Mouse (Mus musculus): ENCODE measurements around the gene Asic2.
"Not testable (repeated sequence)": the region's sequence is repeated elsewhere in the genome, so short reads cannot be mapped to it uniquely, and the experiment has no call there.

Gene Asic2

GRCm38 (mm10) chr11:81331977-81332376, 636.3 kb downstream of the Asic2 start:
- no peak for DNase-seq (ENCODE audit: low read depth, low spot score)

- no peak for DNase-seq (ENCODE audit: low read depth, low spot score)
Measured at GRCm38 (mm10) chr11:81330982-81331381, 637.3 kb downstream of the Asic2 start.

GRCm38 (mm10) chr11:81328088-81328487, 640.2 kb downstream of the Asic2 start:
- DNase-seq (ENCODE audit: low read depth, low spot score) = no peak

GRCm38 (mm10) chr11:81323146-81323545, 645.1 kb downstream of the Asic2 start:
- DNase-seq (ENCODE audit: low read depth, low spot score) = no peak

- peak; percentile 34 for DNase-seq (ENCODE audit: low read depth, low spot score)
Measured at GRCm38 (mm10) chr11:81322466-81322865, 645.8 kb downstream of the Asic2 start.

- DNase-seq (ENCODE audit: low read depth, low spot score) = no peak
Measured at GRCm38 (mm10) chr11:81290041-81290440, 678.2 kb downstream of the Asic2 start.

GRCm38 (mm10) chr11:81283185-81283584, 685.1 kb downstream of the Asic2 start:
- no peak for DNase-seq (ENCODE audit: low read depth, low spot score)

- no peak for DNase-seq (ENCODE audit: low read depth, low spot score)
Measured at GRCm38 (mm10) chr11:81280070-81280469, 688.2 kb downstream of the Asic2 start.

GRCm38 (mm10) chr11:81277406-81277805, 690.9 kb downstream of the Asic2 start:
- no peak for DNase-seq (ENCODE audit: low read depth, low spot score)

GRCm38 (mm10) chr11:81272677-81273418, 695.4 kb downstream of the Asic2 start:
- no peak for DNase-seq (ENCODE audit: low read depth, low spot score)

GRCm38 (mm10) chr11:81271422-81271821, 696.8 kb downstream of the Asic2 start:
- no peak for DNase-seq (ENCODE audit: low read depth, low spot score)

- DNase-seq (ENCODE audit: low read depth, low spot score) = no peak
Measured at GRCm38 (mm10) chr11:81270518-81270917, 697.7 kb downstream of the Asic2 start.

- no peak for DNase-seq (ENCODE audit: low read depth, low spot score)
Measured at GRCm38 (mm10) chr11:81263757-81264156, 704.5 kb downstream of the Asic2 start.

GRCm38 (mm10) chr11:81263193-81263592, 705.1 kb downstream of the Asic2 start:
- peak; percentile 62 for DNase-seq (ENCODE audit: low read depth, low spot score)

GRCm38 (mm10) chr11:81261259-81261658, 707.0 kb downstream of the Asic2 start:
- DNase-seq (ENCODE audit: low read depth, low spot score) = peak; percentile 27

- DNase-seq (ENCODE audit: low read depth, low spot score) = not testable (repeated sequence)
Measured at GRCm38 (mm10) chr11:81241183-81241582, 727.1 kb downstream of the Asic2 start.

- no peak for DNase-seq (ENCODE audit: low read depth, low spot score)
Measured at GRCm38 (mm10) chr11:81239966-81240681, 728.1 kb downstream of the Asic2 start.

- peak; percentile 36 for DNase-seq (ENCODE audit: low read depth, low spot score)
Measured at GRCm38 (mm10) chr11:81239091-81239490, 729.2 kb downstream of the Asic2 start.

GRCm38 (mm10) chr11:81236070-81236469, 732.2 kb downstream of the Asic2 start:
- no peak for DNase-seq (ENCODE audit: low read depth, low spot score)

- DNase-seq (ENCODE audit: low read depth, low spot score) = no peak
Measured at GRCm38 (mm10) chr11:81223361-81223760, 744.9 kb downstream of the Asic2 start.

- DNase-seq (ENCODE audit: low read depth, low spot score) = no peak
Measured at GRCm38 (mm10) chr11:81220786-81221185, 747.5 kb downstream of the Asic2 start.

- DNase-seq (ENCODE audit: low read depth, low spot score) = no peak
Measured at GRCm38 (mm10) chr11:81205471-81205870, 762.8 kb downstream of the Asic2 start.

GRCm38 (mm10) chr11:81202578-81202977, 765.7 kb downstream of the Asic2 start:
- no peak for DNase-seq (ENCODE audit: low read depth, low spot score)
